Mouse (Mus musculus) erythroblast, embryonic 14.5 days (primary cell): ENCODE results near the gene Psma1.

Experiments
- GATA1 ChIP-seq: IDR thresholded peaks from 2 replicates; pipeline ENCODE4 v1.6.1; 2012; ENCODE audit warnings: low read length, inconsistent platforms, mixed read lengths
- TAL1 ChIP-seq: IDR thresholded peaks from 3 replicates; pipeline ENCODE4 v1.6.1; 2012; ENCODE audit warnings: low read length, inconsistent platforms, mixed read lengths

GRCm38 (mm10) chr7:114251684-114252083 lies 24.2 kb downstream of the Psma1 start:
- TF ChIP-seq TAL1 (no peak), GATA1 (no peak)
